Mouse (Mus musculus) embryonic facial prominence, embryonic 15.5 days (tissue): ENCODE results near the gene Tbc1d16. TPM values are rescaled to one million over a fixed set of nuclear protein-coding genes. Genes with fewer than 3 reads are reported as not detected.

Experiments
- ATAC-seq: fragments of 200-750 bp; cut with Nextera tagmentation; 2 replicates; pipeline ENCODE4 v1.8.0; 2017; ENCODE audit warnings: low read depth, moderate TSS enrichment; ENCODE audit not compliant: insufficient number of reproducible peaks, low FRiP score, low TSS enrichment
- H3K27ac ChIP-seq: fragments of 300-500 bp; sonication (generic); replicated peaks from 2 replicates; pipeline ENCODE4 v1.5.1; 2015; ENCODE audit warnings: mild to moderate bottlenecking, inconsistent platforms
- H3K27me3 ChIP-seq: fragments of 300-500 bp; sonication (generic); 2 replicates; pipeline ENCODE4 v1.6.1; 2015; ENCODE audit warnings: inconsistent platforms
- H3K36me3 ChIP-seq: fragments of 300-500 bp; sonication (generic); 2 replicates; pipeline ENCODE4 v1.6.1; 2015; ENCODE audit warnings: mild to moderate bottlenecking, inconsistent platforms
- H3K4me1 ChIP-seq: fragments of 300-500 bp; sonication (generic); 2 replicates; pipeline ENCODE4 v1.6.1; 2015; ENCODE audit warnings: inconsistent platforms
- H3K4me2 ChIP-seq: fragments of 300-500 bp; sonication (generic); replicated peaks from 2 replicates; pipeline ENCODE4 v1.6.1; 2015; ENCODE audit warnings: mild to moderate bottlenecking, inconsistent platforms
- H3K4me3 ChIP-seq: fragments of 300-500 bp; sonication (generic); replicated peaks from 2 replicates; pipeline ENCODE4 v1.5.1; 2015; ENCODE audit warnings: mild to moderate bottlenecking, inconsistent platforms
- H3K9ac ChIP-seq: fragments of 300-500 bp; sonication (generic); 2 replicates; pipeline ENCODE4 v1.6.1; 2015; ENCODE audit warnings: inconsistent platforms
- H3K9me3 ChIP-seq: fragments of 300-500 bp; sonication (generic); replicated peaks from 2 replicates; pipeline ENCODE4 v1.6.1; 2016; ENCODE audit warnings: inconsistent platforms
- WGBS: fragments of 180-500 bp; shearing (Covaris S2); methylation state at CpG from one replicate; pipeline ENCODE4 v1.1.7; 2015; 5-methylcytosine and 5-hydroxymethylcytosine counted together
- polyA plus RNA-seq: library from polyadenylated mRNA; unstranded; fragments of >200 nt; fragmentation: Nextera tagmentation; extraction: Ambion mirVana; gene quantifications from 2 replicates; pipeline ENCODE4 v1.2.1, GENCODE M21; 2015

Tbc1d16 gene
- polyA plus RNA-seq, 1 experiment from 2014 or later = 15.3 TPM

- H3K36me3 ChIP-seq = no peaks in the 10 kb centered on the region; the same call in 1 of the 2 replicates
- H3K4me1 ChIP-seq = peaks cover 67% of the 10 kb centered on the region
- 49% methylated on average over 9 of the region's 9 CpGs for WGBS
- no peak for ATAC-seq
- H3K4me2 ChIP-seq = no peak overlapping the region
- 0 out of 2 replicates have a peak, but pooled peaks cover 3% of the 10 kb centered on the region for H3K27me3 ChIP-seq
- no peak overlapping the region; the same call in 1 of the 2 replicates for H3K27ac ChIP-seq
- H3K9ac ChIP-seq = peak overlapping the region; percentile 9; the same call in 1 of the 2 replicates
- H3K9me3 ChIP-seq = no peaks in the 10 kb centered on the region
- no peak overlapping the region for H3K4me3 ChIP-seq
Observed at GRCm38 (mm10) chr11:119215905-119216507, 12.3 kb downstream of the Tbc1d16 start.

GRCm38 (mm10) chr11:119215038-119215904 is 13.0 kb downstream of the Tbc1d16 start:
- Histone ChIP-seq H3K9ac (no peak overlapping the region), H3K27me3 (0 out of 2 replicates have a peak, but pooled peaks cover 3% of the 10 kb centered on the region), H3K4me3 (peak overlapping the region; percentile 14; the same call in 1 of the 2 replicates), H3K36me3 (no peaks in the 10 kb centered on the region; the same call in 1 of the 2 replicates), H3K4me1 (peaks cover 74% of the 10 kb centered on the region), H3K9me3 (no peaks in the 10 kb centered on the region), H3K4me2 (peak overlapping the region; percentile 38), H3K27ac (peak overlapping the region; percentile 49; the same call in 1 of the 2 replicates)
- ATAC-seq = peak; percentile 40; the same call in 1 of the 2 replicates
- WGBS = 14% methylated on average over 18 of the region's 18 CpGs

DNA sequence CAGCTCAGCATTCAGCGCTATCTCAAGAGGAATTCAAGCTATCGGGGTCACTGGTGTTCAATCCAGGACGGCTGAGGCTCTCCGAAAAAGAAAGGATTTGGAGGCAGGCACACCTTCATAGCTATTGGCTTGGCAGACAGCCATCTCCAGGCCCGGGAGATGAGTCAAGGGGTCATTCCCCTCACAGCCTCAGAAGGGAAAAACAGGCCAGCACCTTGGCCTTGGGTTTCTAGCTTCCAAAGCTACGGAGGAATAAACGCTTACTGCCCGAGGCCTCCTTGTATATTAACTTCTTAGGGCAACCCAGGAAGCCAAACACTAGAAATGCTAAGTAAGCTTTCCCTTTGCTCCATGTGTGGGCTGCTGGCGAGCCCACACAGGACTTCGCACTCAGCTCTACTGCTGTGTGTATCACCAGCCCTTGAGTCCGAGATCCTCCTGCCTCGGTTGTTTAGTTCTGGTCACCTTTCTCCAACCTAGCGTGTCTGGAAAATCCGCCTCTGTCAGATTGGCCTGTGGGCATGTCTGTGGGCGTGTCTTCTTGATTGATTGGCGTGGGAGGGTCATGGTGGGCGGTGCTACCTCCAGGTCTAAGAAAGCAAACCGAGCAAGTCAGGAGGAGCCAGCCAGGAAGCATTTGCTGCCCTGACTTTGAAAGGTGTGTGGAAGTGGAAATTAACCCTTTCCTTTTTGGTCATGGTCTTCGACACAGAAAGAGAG is 15.0 kb downstream of the Tbc1d16 start:
- no peak for ATAC-seq
- Histone ChIP-seq H3K4me2 (no peak overlapping the region), H3K36me3 (peaks cover 8% of the 10 kb centered on the region), H3K27ac (no peak overlapping the region), H3K4me1 (peaks cover 86% of the 10 kb centered on the region), H3K9me3 (no peaks in the 10 kb centered on the region), H3K27me3 (0 out of 2 replicates have a peak, but pooled peaks cover 3% of the 10 kb centered on the region), H3K4me3 (no peak overlapping the region), H3K9ac (no peak overlapping the region)
- 67% methylated on average over 19 of the region's 19 CpGs for WGBS

- peak overlapping the region; percentile 13; the same call in 1 of the 2 replicates for H3K4me2 ChIP-seq
- peak; percentile 59 for ATAC-seq
- 0 out of 2 replicates have a peak, but pooled peaks cover 3% of the 10 kb centered on the region for H3K27me3 ChIP-seq
- peaks cover 81% of the 10 kb centered on the region for H3K4me1 ChIP-seq
- peaks cover 17% of the 10 kb centered on the region for H3K36me3 ChIP-seq
- 31% methylated on average over 21 of the region's 21 CpGs for whole genome bisulfite sequencing
- H3K4me3 ChIP-seq = no peak overlapping the region
- H3K9ac ChIP-seq = no peak overlapping the region
- peak overlapping the region; percentile 63 for H3K27ac ChIP-seq
- no peaks in the 10 kb centered on the region for H3K9me3 ChIP-seq
Observed at GRCm38 (mm10) chr11:119211604-119212309, 16.5 kb downstream of the Tbc1d16 start.

DNA sequence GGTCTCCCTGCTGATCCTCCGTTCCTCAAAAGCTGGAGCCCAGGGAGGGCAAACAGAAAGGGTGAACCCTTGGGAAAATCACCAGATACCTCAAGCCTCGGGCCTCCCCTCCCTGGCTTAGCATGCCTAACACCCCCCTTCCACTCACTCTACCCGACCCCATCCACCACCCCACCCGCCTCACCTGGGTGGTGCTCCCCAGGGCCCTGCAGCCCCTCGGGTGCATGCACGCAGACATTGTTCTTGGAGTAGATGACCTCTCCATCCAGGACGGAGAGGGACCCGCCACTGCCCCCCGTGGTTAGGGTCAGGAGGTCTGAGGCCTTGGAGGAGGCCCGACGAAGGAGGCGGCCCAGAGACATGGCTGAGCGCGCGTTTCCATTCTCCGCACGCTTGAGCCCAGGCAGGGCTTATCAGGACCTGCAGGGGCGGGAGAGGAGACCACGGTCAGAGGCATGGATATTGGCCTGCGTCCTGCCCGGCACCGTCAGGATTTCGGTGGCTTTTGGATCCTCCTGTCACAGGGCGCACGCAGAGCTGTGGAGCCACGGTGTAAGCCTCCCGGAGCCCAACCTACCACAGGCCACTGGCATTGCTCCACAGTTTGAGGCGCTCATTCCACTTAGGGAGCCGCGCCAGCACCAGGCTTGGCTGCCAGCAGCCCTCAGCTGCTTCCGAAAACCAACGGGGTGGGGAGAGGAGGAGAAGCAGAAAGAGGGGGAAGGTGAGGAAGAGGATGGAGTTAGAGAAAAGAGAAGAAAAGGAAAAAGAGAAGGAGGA is 17.8 kb downstream of the Tbc1d16 start:
- Histone ChIP-seq H3K36me3 (peaks cover 21% of the 10 kb centered on the region), H3K4me2 (peak overlapping the region; percentile 21; the same call in 1 of the 2 replicates), H3K4me1 (peaks cover 70% of the 10 kb centered on the region), H3K9me3 (no peaks in the 10 kb centered on the region), H3K4me3 (no peak overlapping the region), H3K27ac (peak overlapping the region; percentile 55), H3K27me3 (0 out of 2 replicates have a peak, but pooled peaks cover 3% of the 10 kb centered on the region), H3K9ac (no peak overlapping the region)
- ATAC-seq = no peak
- WGBS = 54% methylated on average over 32 of the region's 32 CpGs

GRCm38 (mm10) chr11:119209371-119210025 is 18.8 kb downstream of the Tbc1d16 start:
- 0 out of 2 replicates have a peak, but pooled peaks cover 3% of the 10 kb centered on the region for H3K27me3 ChIP-seq
- H3K27ac ChIP-seq = peak overlapping the region; percentile 55
- H3K4me1 ChIP-seq = peaks cover 60% of the 10 kb centered on the region
- no peaks in the 10 kb centered on the region for H3K9me3 ChIP-seq
- peaks cover 25% of the 10 kb centered on the region for H3K36me3 ChIP-seq
- no peak overlapping the region for H3K4me3 ChIP-seq
- H3K4me2 ChIP-seq = 0 out of 2 replicates have a peak overlapping the region, but pooled peaks have one; percentile 21
- ATAC-seq = 0 out of 2 replicates have a peak, but pooled peaks have one; percentile 40
- WGBS = 37% methylated on average over 10 of the region's 10 CpGs
- no peak overlapping the region for H3K9ac ChIP-seq

DNA sequence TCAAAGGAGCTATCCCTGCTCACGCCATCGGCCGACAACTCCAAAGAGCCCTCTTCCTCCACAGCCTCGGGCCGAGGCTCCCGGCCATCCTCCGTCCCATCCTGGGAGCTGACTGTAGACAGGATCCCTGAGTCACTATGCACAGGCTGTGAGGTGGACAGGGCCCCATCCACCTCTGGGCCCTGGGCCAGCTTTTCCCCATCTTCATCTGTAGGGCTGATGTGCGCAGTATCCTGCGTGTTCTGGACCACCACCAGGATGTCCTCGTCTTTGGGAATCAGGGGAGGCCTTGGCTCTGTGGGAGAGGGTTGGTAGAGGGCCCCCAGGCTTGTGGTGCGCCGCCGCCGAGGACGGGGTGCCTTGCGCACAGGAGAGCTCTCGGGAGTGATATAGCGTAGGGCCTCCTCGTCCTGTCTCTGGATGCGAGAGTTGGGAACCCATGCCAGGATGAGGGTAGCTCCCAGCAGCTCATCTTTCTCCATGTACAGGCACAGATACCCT is 19.4 kb downstream of the Tbc1d16 start:
- Histone ChIP-seq H3K9ac (no peak overlapping the region), H3K9me3 (no peaks in the 10 kb centered on the region), H3K4me3 (no peak overlapping the region), H3K27ac (no peak overlapping the region), H3K4me2 (no peak overlapping the region), H3K4me1 (peaks cover 55% of the 10 kb centered on the region), H3K36me3 (peaks cover 25% of the 10 kb centered on the region), H3K27me3 (0 out of 2 replicates have a peak, but pooled peaks cover 3% of the 10 kb centered on the region)
- no peak for ATAC-seq
- 93% methylated on average over 20 of the region's 20 CpGs for WGBS

DNA sequence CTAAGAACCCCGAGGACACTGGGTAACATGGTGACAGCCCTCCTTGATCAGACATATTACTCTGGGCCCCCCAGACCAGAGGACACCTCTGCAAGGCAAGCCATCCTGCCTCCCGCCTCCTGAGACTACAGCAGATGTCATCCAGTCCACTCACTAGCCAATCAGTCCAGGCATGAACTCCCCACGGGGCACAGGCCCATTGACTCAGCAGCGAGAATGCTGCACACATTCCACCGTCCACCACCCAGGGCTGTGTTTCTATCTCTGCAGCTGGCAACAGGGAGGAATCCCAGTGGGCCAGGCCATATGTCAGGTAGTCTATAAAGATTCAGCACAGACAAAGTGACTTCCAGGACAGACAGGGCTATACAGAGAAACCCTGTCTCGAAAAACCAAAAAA is 20.3 kb downstream of the Tbc1d16 start:
- Histone ChIP-seq H3K27ac (no peak overlapping the region), H3K9ac (no peak overlapping the region), H3K4me1 (peaks cover 46% of the 10 kb centered on the region), H3K9me3 (no peaks in the 10 kb centered on the region), H3K27me3 (no peaks in the 10 kb centered on the region), H3K4me2 (no peak overlapping the region), H3K36me3 (peaks cover 25% of the 10 kb centered on the region), H3K4me3 (no peak overlapping the region)
- ATAC-seq = no peak
- WGBS = 78% methylated on average over 6 of the region's 6 CpGs

- H3K27me3 ChIP-seq = no peaks in the 10 kb centered on the region
- no peak for ATAC-seq
- 35% methylated on average over 5 of the region's 5 CpGs for WGBS
- H3K36me3 ChIP-seq = peaks cover 25% of the 10 kb centered on the region
- peaks cover 32% of the 10 kb centered on the region for H3K4me1 ChIP-seq
- no peak overlapping the region for H3K4me3 ChIP-seq
- H3K9ac ChIP-seq = no peak overlapping the region
- H3K9me3 ChIP-seq = no peaks in the 10 kb centered on the region
- H3K27ac ChIP-seq = no peak overlapping the region
- no peak overlapping the region for H3K4me2 ChIP-seq
Observed at GRCm38 (mm10) chr11:119206562-119206961, 21.7 kb downstream of the Tbc1d16 start.
